Mouse (Mus musculus) ES-Bruce4 (cell line): ENCODE data around the gene Bcl2l10. TPM values are rescaled to one million over a fixed set of nuclear protein-coding genes. Genes with fewer than 3 reads are reported as not detected.

Experiments used
- H3K27ac ChIP-seq: 2 replicates; pipeline ENCODE4 v1.5.1; 2012; ENCODE audit warnings: low read length, inconsistent platforms; ENCODE audit not compliant: insufficient read depth
- H3K27me3 ChIP-seq: 2 replicates; pipeline ENCODE4 v1.6.1; 2012; ENCODE audit warnings: mild to moderate bottlenecking, low read length, inconsistent platforms; ENCODE audit not compliant: control insufficient read depth, poor library complexity, insufficient read depth, severe bottlenecking
- H3K36me3 ChIP-seq: 2 replicates; pipeline ENCODE4 v1.6.1; 2012; ENCODE audit warnings: inconsistent platforms, mild to moderate bottlenecking, low read length, moderate library complexity; ENCODE audit not compliant: control insufficient read depth, poor library complexity, insufficient read depth, severe bottlenecking
- H3K4me1 ChIP-seq: one replicate; pipeline ENCODE4 v1.8.1; 2011; ENCODE audit warnings: low read length; ENCODE audit not compliant: control insufficient read depth, insufficient read depth
- H3K4me3 ChIP-seq: 2 replicates; pipeline ENCODE4 v1.5.1; 2011; ENCODE audit warnings: low read depth, mild to moderate bottlenecking, low read length
- H3K9ac ChIP-seq: 2 replicates; pipeline ENCODE4 v1.6.1; 2012; ENCODE audit warnings: low read depth, mild to moderate bottlenecking, inconsistent platforms; ENCODE audit not compliant: poor library complexity, severe bottlenecking
- H3K9me3 ChIP-seq: replicated peaks from 2 replicates; pipeline ENCODE4 v1.6.1; 2012; ENCODE audit warnings: mild to moderate bottlenecking, low read length, inconsistent platforms; ENCODE audit not compliant: control insufficient read depth, poor library complexity, insufficient read depth, severe bottlenecking
- CTCF ChIP-seq: IDR thresholded peaks from one replicate; pipeline ENCODE4 v1.8.1; 2011; ENCODE audit warnings: low read depth, low read length
- EP300 ChIP-seq: IDR thresholded peaks from 2 replicates; pipeline ENCODE4 v1.6.1; 2011; ENCODE audit warnings: low read depth, low read length; ENCODE audit not compliant: insufficient read depth
- POLR2A ChIP-seq: IDR thresholded peaks from one replicate; pipeline ENCODE4 v1.8.1; 2011; ENCODE audit warnings: low read length; ENCODE audit not compliant: insufficient read depth
- polyA plus RNA-seq: library from polyadenylated mRNA; stranded (reverse); fragments of >200 nt; gene quantifications from 2 replicates; pipeline ENCODE4 v1.2.4, GENCODE M21; 2011; ENCODE audit warnings: low read depth; ENCODE audit not compliant: missing spikeins, insufficient read depth, insufficient read length

The Bcl2l10 gene
- polyA plus RNA-seq, 1 experiment = not detected

- Histone ChIP-seq H3K9ac (peak overlapping the region; percentile 9; the same call in 1 of the 2 replicates), H3K27ac (0 out of 2 replicates have a peak overlapping the region, but pooled peaks have one; percentile 12)
Measured at GRCm38 (mm10) chr9:75382825-75383224, 35.3 kb downstream of the Bcl2l10 start.

DNA sequence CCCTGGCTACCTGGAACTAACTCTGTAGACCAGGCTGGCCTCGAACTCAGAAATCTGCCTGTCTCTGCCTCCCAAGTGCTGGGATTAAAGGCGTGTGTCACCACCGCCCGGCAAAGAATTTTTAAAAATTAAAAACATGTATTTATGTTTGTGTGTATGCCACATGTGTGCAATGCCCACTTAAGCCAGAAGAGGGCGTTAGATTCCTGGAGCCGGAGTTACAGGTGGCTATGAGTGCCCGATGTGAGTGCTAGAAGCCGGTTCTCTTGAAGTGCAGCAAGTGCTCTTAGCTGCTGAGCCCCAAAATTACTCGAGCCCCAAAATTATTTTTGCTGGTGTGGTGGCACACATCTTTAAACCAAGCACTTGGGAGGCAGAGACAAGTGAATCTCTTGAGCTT lies 36.2 kb downstream of the Bcl2l10 start:
- Histone ChIP-seq H3K4me1 (peaks cover 4% of the 10 kb centered on the region), H3K27ac (no peak overlapping the region), H3K4me3 (no peak overlapping the region), H3K9me3 (no peaks in the 10 kb centered on the region), H3K36me3 (peaks cover 18% of the 10 kb centered on the region), H3K27me3 (no peaks in the 10 kb centered on the region), H3K9ac (no peak overlapping the region)
- TF ChIP-seq POLR2A (no peak), CTCF (peak; percentile 50), EP300 (no peak)

More at GRCm38 (mm10) chr9:75382825-75383224, 35.3 kb downstream of the Bcl2l10 start:
- no peaks in the 10 kb centered on the region for H3K9me3 ChIP-seq
- TF ChIP-seq POLR2A (no peak), CTCF (no peak), EP300 (no peak)
- H3K27me3 ChIP-seq = no peaks in the 10 kb centered on the region
- peak overlapping the region; percentile 20; the same call in 1 of the 2 replicates for H3K4me3 ChIP-seq
- H3K36me3 ChIP-seq = peaks cover 13% of the 10 kb centered on the region
- peaks cover 4% of the 10 kb centered on the region for H3K4me1 ChIP-seq

DNA sequence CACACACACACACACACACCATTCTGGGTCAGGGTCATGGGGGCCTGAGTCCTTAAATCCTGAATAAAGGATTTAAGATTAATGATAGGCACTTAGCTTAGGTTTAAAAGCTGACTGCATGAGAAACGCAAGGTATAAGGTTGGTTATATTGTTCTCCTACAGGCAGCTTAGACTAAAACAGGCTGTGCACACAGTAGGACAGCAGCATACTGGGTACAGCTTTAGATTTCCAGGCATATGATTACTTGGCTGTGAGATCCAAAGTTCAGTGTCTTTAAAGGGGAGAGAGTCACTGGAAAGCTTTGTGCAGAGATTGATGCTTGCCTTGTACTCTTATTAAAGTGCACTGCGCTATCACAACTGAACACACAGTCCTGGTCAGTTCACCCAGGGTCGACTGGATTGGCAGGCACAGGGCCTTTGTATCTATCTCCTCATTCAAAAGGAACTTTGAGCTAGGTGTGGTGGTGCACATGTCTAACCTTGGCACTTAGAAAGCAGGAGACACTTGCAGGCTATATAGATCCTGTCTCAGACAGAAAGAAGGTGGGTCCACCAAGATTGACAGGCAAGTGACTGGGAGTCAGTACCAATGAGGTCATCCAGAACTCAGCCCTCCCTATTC lies 36.9 kb downstream of the Bcl2l10 start:
- Histone ChIP-seq H3K27me3 (no peaks in the 10 kb centered on the region), H3K4me1 (peaks cover 3% of the 10 kb centered on the region), H3K9ac (no peak overlapping the region), H3K4me3 (no peak overlapping the region), H3K27ac (no peak overlapping the region), H3K9me3 (no peaks in the 10 kb centered on the region), H3K36me3 (peaks cover 25% of the 10 kb centered on the region)
- no peak for TF ChIP-seq CTCF
- TF ChIP-seq EP300 = no peak

DNA sequence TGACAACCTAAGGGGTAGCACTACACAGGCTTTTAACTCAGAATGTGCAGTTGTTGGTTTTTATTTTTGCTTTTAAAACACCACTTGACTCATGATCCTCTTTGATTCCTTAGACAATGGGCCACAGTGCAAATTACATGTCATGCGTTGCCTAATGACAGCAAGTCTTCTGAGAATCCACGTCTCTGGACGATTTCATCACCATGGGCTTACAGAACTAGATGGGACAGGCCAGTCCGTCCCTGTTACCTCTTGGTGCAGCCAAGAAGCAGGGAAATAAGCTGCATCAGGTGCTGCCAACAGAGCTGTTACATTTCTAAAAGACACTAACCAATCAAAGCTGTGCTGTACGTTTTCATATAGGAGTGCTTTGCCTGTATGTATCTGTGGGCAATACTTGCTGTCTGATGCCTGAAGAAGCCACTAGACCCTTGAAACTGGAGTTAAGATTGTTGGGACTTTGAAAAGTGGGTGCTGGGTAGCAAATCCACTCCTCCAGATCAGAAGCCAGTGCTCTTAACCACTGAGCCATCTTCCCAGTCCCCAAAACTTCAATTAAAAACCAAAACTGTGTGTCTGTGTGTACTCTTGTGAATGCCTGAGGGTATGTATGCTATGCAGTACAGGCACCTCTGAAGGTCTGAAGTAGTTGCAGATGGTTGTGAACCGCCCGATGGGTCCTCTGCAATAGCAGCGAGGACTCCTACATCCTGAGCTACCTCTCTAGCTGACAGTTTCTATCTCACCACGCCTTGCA lies 37.8 kb downstream of the Bcl2l10 start:
- Histone ChIP-seq H3K27ac (no peak overlapping the region), H3K4me1 (no peaks in the 10 kb centered on the region), H3K9me3 (no peaks in the 10 kb centered on the region), H3K4me3 (no peak overlapping the region), H3K27me3 (no peaks in the 10 kb centered on the region), H3K9ac (no peak overlapping the region), H3K36me3 (peaks cover 32% of the 10 kb centered on the region)
- no peak for TF ChIP-seq POLR2A
- TF ChIP-seq EP300 = no peak
- no peak for TF ChIP-seq CTCF

- Histone ChIP-seq H3K9ac (no peak overlapping the region), H3K9me3 (no peaks in the 10 kb centered on the region), H3K4me3 (no peak overlapping the region), H3K36me3 (peaks cover 80% of the 10 kb centered on the region), H3K4me1 (no peaks in the 10 kb centered on the region), H3K27me3 (no peaks in the 10 kb centered on the region), H3K27ac (no peak overlapping the region)
- no peak for TF ChIP-seq EP300
- no peak for TF ChIP-seq CTCF
- no peak for TF ChIP-seq POLR2A
Measured at GRCm38 (mm10) chr9:75393251-75393650, 45.7 kb downstream of the Bcl2l10 start.

- no peaks in the 10 kb centered on the region for H3K27me3 ChIP-seq
- TF ChIP-seq CTCF = no peak
- TF ChIP-seq EP300 = no peak
- TF ChIP-seq POLR2A = no peak
- no peak overlapping the region for H3K4me3 ChIP-seq
- no peak overlapping the region for H3K9ac ChIP-seq
- H3K9me3 ChIP-seq = no peaks in the 10 kb centered on the region
- H3K27ac ChIP-seq = no peak overlapping the region
- H3K36me3 ChIP-seq = peaks cover 59% of the 10 kb centered on the region
- no peaks in the 10 kb centered on the region for H3K4me1 ChIP-seq
Measured at GRCm38 (mm10) chr9:75395971-75396370, 48.4 kb downstream of the Bcl2l10 start.
